Mouse (Mus musculus) gastrocnemius, postnatal 36 days (tissue): ENCODE measurements around the gene Shf. TPM values are rescaled to one million over a fixed set of nuclear protein-coding genes. Genes with fewer than 3 reads are reported as not detected.

Experiments used
- DNase-seq, 2 experiments: peaks; one replicate each; pipeline ENCODE4 v3.0.0; 2022
- intact Hi-C: fragments of 180-260 bp; cut with DNase I; formaldehyde crosslinking; loops from one replicate; pipeline ENCODE4 v1.15.1; 2025
- total RNA-seq, 2 experiments: library from RNA; stranded (reverse); gene quantifications; 2 replicates each; pipeline ENCODE4 v1.2.3; 2021

Shf gene
- total RNA-seq, 2 experiments from 2014 or later: 1.9 to 2.1 TPM

DNA sequence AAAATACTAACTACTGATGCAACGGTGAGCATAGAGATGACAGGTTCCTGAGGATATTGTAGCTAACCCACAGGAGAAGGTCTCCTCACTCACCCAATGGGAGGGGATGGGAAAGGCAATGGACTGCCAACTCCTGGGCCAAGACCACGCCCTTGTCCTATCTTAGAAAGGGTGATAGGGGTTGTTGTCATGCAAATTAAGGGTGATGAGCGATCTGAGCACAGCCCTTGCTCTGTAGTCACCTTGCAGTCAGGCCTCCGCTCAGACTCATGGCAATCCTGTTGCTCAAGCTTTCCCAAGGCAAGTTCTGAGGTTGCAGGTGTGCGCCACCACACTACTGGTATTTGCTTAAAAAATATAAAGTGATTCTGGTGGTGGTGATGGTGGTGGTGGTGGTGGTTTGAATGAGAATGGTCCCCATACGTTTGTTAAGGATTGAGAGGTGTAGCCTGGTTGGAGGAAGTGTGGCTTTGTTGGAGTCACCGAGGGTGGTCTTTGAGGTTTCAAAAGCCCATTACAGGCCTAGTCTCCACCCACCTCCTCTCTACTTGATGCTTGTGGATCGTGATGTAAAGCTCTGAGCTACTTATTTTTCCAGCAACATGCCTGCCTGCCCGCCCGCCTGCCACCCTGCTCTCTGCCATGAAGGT is 1.3 kb upstream of the Shf start:
- no peak for DNase-seq
- intact Hi-C loops: no loop called here

DNA sequence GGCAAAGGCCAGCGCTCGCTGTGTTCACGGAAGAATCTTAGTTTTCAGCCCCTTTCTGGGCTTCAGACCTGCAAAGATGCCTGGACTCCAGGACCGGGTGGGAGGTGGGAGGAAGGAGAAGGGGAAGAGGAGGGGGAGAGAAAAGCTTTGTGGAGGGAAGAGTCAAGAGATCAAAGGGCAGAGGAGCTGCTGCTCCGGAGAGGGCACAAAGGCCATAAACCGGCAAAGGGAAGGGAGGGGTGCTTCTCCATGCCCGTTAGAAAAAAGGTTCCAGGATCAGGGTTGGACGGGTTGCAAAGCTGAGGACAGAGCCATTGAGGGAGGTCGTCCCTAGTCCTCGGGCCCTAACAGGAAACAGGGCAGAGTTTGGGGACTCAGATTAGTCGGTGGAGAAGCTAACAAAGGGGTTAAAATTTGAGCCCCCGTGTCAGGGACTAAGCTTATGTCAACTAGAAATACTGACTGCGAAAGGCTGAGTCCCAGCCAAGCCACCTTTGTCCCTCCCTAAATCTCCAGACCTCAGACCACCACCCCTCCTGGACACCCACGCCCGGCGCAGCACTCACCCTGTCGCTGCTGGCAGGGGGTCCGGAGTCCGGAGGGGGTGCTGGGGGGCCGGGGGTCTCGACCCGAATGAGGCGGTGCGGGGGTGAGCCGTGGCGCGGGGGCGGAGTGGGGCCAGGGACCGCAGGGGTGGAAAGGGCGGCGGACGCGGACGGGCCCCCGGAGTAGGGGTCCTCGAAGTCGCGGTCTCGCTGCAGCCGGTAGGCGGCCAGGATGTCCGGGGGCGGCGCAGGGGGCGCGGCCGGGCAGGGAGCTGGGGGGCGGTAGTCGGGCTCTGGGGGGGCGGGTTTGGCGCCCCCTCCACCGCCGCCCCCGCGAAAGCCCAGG is 636 bp downstream of the Shf start:
- intact Hi-C loops: loop anchor here (5.0 kb wide), 1 partner anchor 204 kb away; no protein-coding TSS in a partner anchor
- no peak for DNase-seq

DNA sequence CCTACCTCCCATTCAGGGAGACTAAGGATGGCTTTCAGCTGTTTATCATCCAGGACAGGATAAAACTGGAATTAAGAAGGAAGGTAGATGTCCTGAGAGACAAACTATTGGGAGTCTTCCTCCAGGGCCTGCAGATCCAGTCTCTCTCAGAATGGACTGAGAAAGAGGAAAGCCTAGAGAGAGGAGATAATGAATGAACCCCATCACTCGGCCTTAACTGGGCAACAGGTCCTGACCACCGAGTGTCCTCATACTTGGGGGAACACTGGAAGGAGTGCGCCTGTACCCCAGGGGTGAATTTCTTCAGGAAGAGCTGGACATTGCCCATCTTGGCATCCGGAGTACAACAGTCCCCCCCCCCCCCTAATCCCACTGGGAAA is 1.3 kb downstream of the Shf start:
- DNase-seq: no peak
- intact Hi-C loops: loop anchor here (5.0 kb wide), 1 partner anchor 205 kb away; no protein-coding TSS in a partner anchor

DNA sequence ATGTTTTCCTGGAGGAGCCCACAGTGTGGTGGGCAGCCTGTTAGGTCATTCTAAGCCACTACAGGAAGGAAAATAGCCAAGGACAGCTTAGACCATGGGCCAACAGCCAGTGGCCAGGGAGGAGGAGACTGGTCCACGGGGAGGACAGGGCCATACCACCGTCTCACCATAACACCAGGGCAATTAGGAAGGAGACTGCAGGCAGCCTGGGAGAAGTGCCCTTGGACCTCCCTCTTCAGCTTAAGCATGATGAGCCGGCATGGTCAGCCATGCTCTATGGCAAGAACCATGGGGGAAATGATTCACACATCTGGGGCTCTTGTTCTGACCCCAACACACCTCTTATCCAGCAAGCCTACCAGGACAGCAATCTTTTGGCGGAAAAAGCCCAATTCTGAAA is 1.8 kb downstream of the Shf start:
- no peak for DNase-seq
- intact Hi-C loops: loop anchor here (5.0 kb wide), 1 partner anchor 205 kb away; no protein-coding TSS in a partner anchor

DNA sequence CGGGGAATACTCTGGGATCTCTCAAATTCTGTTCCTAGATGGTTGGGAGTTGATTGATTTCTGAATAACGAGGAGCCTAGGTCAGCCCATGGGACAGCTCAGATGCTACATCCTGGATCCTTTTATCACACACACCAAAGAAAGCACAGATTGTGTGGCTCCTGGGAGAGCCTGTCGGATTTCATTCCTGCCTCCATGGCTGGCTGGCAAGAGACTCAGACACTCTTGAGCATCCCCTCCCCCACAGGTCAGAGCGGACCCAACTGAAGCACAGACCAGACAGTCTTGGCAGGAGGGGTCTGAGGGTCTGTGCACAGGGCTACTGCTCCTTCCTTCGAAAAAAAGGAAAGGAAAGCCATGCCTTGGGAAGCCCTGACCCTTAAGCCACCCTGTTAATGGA is 2.3 kb downstream of the Shf start:
- no peak for DNase-seq
- intact Hi-C loops: loop anchor here (5.0 kb wide), 1 partner anchor 206 kb away; no protein-coding TSS in a partner anchor

DNA sequence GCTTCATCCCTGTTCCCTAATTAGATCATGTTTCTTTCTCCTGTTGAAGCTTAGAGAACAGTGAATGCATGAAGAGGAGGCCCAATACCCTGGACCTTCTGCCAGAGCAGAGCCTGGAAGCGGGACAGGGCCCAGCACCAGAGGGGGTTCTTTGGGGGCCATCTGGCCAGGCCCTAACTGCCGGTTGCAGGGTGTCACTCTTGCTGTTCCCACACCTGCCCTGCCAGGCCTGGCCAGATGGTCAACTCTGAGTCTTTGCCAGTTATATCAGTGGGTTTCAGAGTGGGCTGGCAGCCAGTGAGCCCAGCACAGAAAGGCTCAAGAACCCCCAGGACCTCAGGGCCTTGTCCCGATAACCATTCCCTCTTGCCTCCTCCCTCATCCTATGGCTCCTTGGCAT is 2.9 kb downstream of the Shf start:
- intact Hi-C loops: loop anchor here (5.0 kb wide), 1 partner anchor 206 kb away; no protein-coding TSS in a partner anchor

DNA sequence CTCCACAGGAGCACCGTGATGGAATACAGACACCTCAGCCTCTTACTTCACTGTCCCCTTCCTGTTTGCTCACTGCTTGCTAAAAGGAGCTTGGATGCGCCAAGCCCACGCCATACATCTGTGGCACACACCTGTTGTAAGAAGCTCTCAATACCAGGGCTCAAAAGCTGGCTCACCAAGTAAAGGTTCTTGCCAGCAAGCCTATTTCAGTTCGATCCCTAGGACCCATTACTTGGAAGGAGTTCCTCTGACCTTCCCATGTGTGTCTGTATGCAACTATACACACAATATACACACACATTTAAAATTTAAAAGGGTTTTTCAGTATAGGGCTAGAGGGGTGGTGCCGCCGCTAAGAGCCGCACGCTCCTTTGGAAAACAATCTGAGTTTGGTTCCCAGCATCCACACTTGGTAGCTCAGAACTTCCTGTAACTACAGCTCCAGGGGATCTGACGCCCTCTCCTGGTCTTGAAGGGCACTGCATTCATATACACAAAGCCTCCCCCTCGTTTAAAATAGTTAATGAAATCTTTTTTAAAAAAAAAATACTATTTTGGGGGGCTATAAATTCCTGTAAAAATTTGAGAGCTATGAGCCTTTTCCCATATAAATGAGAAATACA is 3.6 kb downstream of the Shf start:
- intact Hi-C loops: loop anchor here (5.0 kb wide), 1 partner anchor 207 kb away; no protein-coding TSS in a partner anchor
- DNase-seq: no peak

More for the DNA sequence above, 2.9 kb downstream of the Shf start:
- no peak for DNase-seq

DNA sequence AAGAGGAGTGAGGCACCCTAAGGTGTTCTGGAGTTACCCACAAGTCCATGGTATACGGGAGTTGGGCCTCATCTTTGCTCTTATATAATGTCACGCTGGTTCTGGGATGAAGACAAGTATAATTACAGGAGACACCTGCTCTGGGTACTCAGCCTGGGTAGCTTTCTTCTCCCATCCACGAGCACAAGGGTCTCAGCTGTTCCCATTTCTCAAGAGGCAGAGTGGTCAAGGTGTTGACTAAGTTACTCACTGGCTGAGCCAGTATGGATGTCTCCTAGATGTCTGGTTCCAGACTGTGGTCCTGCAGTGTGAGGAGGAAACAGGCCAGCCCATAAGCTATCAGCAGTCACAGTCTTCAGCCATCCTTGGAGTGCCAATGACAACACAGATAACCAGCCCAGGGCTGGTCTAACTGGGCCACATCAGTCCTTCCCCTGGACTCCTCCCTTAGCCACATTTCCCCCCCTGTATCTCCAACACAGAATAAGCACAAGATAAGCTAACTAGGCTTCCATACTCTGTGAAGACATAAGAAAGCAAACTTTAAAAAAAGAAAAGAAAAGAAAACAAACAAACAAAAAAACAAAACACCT is 4.5 kb downstream of the Shf start:
- intact Hi-C loops: no loop called here
- no peak for DNase-seq

DNA sequence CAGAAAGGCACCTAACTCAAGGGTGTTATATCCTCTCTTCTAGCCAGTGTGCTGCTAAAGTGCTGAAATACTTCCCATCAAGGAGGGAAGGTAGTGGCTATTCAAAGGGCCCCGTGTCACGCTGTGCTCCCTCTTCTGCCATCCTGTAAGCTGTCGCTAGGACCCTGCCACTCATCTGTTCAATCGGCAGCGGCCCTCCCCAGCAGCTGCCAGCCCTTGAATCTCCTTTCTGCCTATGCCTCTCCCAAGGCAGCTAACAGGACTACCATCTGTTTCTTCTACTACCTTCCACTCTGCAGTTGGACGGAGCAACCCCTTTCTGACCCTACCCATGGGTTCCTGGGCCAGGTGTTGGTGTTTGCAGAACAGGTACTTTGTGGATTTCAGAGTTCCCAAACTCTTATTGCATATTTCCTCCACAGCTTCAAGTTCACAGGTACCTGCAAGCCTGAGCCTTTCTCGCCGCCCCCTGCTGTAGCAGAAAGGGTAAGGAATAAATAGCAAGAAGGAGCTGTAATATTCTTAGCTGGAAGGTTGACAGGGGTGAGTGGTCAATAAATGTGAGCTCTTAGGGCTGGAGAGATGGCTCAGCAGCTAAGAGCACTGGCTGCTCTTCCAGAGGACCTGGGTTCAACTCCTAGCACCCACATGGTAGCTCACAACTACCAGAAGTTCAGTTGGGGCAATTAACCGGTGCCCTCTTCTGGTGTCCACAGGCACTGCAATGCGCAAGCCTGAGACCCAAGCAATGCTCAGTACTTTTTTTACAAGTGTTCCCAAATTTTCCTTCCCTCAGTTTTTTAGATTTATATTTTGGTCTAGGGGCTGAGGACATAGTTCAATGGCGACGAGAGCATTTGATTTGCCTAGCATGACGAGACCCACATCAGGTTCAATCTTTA is 6.1 kb downstream of the Shf start:
- DNase-seq: no peak
- intact Hi-C loops: no loop called here

DNA sequence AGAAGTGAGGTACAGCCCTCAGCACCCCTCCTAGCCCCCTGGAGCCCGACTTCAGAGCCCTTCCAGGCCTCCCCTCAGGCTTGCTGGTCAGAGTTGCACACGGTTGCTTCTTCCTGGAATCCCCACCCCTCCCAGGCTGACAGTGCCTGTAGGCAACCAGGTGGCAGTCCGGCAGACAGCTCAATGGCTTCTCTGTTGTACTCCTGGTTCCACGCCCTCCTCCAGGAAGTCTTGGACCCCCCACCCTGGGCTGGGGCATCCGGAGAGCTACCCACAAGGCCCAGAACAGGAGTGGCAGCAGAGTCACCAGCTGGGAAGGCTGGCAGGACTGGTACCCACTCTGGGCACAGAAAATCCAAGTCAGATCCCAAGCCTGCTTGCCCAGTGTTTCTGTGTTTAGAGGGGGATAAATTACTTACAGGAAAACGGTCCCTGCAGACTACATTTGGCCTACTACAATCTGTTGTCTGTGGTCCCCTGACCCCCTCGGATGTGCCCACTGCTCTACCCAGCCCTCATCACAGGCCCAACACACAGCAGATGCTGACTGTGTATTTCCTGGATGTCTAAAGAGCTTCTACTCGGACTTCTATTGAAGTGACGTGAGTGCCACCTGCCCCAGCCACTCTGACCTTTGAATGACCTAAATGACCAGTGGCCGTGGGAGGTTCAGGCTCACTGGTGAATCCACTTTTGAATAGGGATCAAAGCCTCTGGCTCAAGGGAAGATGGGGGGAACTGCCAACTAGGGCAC is 6.9 kb downstream of the Shf start:
- intact Hi-C loops: no loop called here
- DNase-seq: no peak

DNA sequence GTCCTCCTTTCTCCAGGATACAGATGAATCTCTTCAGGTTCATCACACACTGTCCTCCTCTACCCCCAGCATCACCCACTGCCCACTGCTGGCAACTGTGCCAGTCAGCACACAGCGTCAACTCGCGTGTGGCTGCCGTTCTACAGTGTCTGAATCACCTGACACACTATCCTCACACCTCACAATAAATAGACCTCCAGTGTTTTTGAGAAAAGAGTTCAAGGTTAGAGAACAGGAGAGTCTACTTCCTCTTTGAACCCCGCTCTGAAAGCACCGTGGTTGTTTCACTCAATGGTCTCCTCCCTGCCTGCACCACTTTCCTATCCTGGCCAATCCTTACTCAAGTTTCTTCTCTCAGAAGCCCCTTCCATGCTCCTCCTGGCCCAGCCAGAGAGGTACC is 7.8 kb downstream of the Shf start:
- no peak for DNase-seq
- intact Hi-C loops: no loop called here

DNA sequence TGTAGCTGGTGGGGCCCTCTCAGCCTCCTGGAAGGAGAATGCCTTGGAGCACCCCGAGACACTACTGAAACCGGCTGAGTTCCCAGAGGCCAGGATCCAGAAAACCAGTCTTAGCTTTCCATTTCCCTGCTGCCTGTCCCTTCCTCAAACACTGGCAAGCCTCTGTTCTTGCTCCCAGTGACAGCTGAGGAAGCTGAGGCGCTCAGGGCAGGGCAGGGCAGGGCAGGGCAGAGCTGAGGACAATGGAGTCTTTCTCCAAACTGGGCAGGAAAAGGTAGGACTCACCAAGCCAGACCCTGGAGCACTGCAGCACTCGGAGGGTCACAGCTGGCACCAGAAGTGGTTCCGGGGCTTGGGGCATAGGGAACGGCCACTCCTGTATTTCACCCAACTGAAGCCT is 8.7 kb downstream of the Shf start:
- intact Hi-C loops: no loop called here
- DNase-seq: no peak

DNA sequence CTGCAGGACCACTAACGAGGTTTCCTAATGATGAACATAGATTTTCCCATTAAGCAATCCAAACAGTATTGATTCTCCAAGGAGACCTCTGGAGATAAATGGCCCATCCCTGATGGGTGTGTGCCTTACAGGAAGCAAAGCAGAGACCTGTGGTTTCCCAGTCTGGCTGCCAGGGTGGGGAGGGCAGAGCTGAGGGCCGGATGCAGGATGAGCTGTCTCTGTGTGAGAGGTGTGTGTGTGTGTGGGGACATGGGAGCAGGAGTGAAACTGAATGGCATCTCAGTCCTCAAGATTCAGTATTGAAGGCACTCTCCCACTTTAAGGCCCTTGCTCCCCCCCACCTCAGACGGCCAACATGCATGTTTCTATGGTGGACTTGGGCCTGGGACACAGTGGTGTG is 12.8 kb downstream of the Shf start:
- intact Hi-C loops: no loop called here
- no peak for DNase-seq

DNA sequence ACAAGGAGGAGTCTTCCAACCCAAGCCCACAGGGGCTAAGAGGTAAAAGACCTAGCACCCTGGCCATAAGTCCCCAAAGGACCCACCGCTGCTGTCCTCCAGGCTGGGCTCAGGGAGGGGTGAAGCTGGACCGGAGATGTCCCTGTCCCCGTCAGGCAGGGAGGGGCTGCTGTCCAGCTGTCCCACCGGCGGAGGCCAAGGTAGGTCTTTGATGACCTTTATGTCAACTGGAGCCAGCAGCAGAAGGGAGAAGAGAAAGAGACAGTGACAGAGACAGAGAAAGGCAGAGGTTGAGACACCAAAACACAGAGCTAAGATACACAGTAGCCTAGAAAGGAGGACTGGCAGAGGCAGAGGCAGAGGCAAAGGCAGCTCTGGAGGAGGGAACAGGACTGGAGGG is 13.6 kb downstream of the Shf start:
- intact Hi-C loops: no loop called here
- DNase-seq: no peak

DNA sequence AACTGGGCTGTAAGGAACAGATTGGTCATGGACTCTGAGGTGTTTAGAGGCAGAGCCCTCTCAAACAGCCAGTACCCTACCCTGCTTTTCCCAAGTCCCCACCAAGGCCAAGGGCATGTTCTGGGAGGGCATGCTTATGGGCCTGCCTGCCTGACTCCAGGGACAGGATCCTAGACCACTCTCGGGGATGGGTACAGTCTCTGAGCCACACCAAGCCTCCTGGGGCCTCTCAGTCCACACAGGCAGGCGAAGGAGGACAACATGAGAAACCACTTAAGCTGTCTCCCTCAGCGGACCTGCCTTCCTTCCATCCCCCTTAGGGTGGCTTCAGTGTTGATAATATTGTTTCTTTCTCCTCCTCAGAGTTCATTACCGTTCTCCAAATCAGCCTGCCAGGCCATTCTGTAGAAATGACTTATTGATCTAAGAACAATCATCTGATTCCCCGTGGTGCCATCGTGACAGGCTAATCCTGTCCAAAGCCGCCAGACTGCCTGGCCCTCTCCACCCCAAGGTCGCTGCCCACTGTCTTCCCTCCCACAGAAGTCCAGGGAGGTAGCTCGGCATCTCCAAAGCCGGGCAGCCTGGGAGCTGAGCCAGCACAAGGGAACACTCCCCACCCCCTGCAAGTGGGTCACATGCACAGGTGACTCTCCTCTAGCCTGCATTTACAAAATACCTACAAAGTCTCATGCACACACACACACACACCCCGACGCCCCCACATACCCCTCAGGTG is 14.6 kb downstream of the Shf start:
- intact Hi-C loops: no loop called here
- DNase-seq: no peak

DNA sequence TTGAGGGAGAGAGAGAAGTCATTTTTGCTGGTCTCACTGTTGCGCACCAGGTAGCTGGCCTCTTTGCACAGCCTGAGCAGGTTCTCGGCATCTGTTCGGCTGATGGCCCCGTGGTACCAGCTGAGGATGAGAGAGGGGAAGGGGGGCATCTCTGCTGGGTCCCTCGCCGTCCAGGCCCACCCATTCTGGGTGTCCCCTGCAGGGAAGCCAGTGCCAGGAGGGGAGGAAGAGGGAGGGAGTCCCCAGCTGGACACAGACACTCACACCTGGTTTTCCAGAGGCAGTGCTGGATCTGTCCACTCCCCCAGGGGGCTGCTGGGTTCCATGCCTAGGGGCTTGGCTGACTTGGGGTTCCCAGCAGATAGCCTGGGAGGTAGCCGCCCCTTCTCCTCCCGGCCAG is 15.2 kb downstream of the Shf start:
- DNase-seq: no peak
- intact Hi-C loops: no loop called here

DNA sequence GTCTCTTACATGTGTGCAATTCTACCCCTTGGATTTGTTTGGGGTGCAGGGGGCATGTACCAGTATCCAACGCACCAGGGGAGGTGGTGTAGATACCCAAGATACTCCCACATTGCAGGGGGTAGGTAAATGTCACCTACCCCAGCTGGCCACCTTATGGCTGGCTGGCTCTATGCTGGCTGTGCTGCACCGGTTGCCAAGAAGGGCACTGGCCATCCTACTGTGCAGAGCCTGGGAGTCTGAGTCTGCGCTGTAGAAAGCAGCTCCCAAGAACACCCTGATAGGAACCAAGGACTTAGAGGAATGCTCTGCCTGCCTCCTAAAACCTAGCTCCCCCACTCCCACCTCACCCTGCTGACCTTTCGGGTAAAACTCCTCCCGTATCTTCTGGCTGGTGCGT is 16.0 kb downstream of the Shf start:
- intact Hi-C loops: no loop called here

DNA sequence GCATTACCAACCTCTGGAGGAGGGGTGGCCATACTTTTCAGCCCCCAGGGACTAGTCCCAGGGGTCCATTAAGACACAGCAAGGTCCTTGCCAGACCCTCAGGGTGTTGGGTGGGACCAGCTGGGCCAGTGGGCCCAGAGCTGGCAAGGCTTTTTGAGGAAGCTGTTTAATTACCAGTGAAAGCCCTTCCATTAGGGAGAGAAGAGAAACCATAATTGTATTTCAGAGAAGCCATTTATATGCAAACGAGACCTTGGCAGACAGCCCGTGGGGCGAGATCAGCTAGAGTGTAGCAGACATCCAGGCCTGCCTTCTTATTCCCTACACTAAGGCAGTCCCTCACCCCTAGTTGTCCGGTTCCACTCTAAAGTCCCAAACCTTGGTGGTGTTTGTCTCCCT is 17.0 kb downstream of the Shf start:
- intact Hi-C loops: no loop called here
- DNase-seq: no peak

More for the DNA sequence above, 16.0 kb downstream of the Shf start:
- no peak for DNase-seq
